Mouse (Mus musculus) megakaryocyte, embryonic 14.5 days (primary cell): ENCODE data around the gene Tmem59l.

Experiments used
- FLI1 ChIP-seq: IDR thresholded peaks from 2 replicates; pipeline ENCODE4 v1.6.1; 2012; ENCODE audit warnings: low read length, inconsistent platforms, mixed read lengths
- GATA1 ChIP-seq: IDR thresholded peaks from 3 replicates; pipeline ENCODE4 v1.6.1; 2012; ENCODE audit warnings: mixed read lengths, low read length, inconsistent platforms, borderline replicate concordance

DNA sequence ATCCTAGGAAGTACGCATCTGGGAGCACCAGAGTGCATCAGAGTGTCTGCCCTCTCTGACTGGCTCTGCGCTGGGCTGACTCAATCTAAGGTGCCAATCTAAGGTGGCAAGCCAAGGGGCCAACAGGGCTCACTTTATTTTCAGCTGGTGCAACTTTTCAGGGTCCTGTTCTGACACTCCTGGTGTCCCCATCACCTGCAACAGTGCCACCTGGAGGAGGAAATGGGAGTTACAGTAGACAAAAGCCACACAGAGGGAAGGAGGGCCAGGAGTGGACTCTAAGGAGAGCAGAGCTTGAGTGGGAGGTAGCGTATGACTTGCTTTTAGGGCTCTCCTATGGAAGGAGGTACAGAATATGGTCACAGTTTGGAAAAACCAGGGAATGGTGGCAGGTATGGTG lies 17.7 kb upstream of the Tmem59l start:
- no peak for TF ChIP-seq GATA1
- no peak for TF ChIP-seq FLI1
